Mouse (Mus musculus) layer of hippocampus, adult 9-10 months (tissue): ENCODE results near the gene Atoh8.

Source experiments
- DNase-seq: peaks from one replicate; pipeline ENCODE4 v3.0.0; 2022; ENCODE audit warnings: low spot score

The Atoh8 gene

DNA sequence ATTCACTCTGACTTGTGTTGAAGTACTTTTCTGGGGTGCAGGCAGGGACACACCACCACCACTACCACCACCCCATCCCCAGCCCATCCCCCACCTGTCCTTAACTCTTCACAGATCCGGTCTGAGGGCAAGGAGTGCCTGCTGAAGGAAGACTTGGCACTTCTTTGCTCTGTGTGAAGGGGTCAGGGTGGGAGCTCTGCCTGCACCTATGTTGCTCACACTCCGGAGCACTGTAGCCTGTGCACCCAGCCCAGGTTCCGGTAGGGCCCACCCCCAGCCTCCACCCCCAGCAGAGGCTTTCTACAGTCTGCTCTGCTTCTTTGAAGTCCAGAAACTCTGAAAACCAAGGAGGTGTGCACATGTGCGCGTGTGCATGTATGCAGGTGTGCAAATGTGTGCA is 44.8 kb downstream of the Atoh8 start:
- DNase-seq: no peak

DNA sequence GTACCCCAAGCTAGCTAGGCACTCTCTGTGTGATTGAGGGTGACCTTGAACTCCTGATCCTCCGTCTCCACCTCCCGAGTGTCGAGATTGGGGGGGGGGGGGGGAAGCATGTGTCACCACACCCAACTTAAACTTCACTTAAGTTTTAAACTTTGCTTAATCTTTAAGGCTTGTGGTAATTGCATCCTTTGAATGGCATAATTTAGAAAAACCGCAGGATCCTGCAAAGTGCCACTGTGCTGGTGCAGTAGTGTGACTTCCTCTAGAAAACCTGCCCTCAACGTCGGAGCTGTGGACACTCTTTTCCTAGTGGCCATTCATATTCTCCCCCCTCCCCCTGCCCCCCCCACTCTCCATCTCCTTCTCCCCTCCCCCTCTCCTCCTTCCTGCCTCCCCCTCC is 45.3 kb downstream of the Atoh8 start:
- DNase-seq: no peak

DNA sequence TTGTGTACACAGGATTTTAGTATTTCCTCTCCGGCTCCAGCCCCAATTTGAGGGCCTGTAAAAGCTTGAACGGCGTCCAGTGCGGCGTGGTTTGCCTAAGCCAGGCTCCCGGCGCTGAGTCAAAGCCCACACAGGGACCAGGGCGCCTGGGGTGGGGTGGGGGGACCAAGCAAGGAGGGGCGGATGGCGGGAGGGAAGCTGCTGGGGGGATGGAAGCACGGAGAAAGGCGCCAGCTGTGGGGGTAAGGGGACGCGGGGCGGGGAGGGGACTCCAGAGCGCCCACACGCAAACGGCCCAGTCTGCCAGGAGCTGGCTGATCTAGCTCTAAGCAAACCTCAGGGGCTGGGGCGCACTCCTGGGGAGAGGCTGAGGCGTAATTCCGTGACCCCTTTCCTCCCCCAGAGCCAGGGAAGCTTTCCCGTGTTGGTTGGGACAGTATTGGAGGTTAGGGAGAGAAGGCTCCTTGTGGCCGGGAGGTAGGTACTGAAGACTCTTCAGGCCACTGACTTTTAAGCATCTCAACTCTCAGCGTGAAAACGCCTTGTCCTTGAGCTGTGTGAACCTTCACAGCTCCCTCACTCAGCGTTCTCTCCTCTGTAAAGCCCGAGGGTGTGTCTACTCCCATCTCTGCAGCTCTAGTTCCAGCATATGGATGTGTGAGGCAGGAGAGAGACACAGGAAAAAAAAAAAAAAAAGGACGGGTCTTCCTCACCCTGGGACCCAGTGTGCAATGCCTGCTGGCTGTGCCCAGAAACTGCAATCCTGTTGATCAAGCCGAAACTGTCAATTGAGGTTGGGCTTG is 46.1 kb downstream of the Atoh8 start:
- DNase-seq: no peak

DNA sequence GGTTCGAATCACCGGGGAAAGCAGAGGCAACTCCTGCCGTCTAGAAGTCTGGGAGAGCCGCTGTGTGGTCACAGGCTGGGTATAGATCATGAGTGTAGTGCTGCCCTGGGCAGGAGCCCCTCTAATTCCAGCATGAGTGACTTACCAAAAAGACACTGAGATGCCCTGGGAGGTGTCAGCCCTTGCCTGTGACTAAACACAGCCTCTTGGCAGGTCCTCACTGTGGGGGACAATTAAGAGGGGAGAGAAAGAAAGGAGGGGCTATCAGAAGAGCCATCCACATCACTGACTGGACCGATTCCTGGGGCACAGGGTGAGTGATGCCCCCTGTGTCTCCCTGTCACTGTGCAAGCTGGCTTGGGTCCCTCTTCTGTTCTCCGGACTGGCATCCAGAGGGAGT is 48.6 kb downstream of the Atoh8 start:
- DNase-seq: no peak

DNA sequence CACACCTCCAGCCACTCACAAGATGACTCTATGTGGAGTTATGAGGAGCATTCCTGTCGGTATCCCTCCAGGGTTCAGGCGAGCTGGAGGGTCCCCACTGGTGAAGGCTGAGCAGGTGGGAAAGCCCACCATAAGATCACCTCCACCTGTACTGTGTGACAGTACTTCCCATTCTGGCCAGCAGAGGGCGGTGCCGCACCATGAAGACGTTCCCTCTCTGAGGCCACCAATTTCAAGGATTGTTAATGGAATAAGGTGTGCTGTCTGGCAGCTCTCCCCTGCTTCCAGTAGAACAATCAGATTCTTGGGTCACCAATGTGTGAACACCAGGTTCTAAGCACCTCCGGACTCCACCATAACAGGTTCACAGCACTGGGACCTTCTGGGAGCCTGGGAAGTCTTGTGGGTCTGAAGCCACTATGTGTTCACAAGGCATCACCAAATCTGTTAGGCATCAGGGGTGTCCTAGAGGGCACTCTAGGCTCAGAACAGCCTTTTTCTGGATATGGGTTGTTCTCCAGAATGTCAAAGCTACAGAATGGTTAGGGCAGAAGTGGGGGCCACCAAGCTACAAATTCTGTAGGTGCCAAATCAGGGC is 49.4 kb downstream of the Atoh8 start:
- DNase-seq: peak; percentile 71

DNA sequence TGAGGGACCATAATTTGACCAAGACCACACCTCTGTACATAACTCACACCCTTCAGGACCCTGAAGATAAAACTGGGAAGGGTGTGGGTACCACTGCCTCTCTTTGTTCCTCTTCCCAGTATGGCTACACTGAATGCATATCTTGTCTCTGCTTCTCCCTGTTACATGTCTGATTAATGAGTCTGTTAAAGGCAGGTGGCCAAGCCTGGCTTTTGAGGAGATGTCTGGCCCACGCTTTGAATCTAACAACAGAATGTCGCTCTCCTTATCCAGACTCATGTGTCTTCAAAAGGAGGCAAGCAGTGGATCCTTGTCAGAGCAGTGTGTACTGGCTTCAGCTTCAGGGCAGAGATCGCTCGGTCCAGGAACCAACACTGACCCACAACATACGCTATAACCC is 50.8 kb downstream of the Atoh8 start:
- DNase-seq: no peak

DNA sequence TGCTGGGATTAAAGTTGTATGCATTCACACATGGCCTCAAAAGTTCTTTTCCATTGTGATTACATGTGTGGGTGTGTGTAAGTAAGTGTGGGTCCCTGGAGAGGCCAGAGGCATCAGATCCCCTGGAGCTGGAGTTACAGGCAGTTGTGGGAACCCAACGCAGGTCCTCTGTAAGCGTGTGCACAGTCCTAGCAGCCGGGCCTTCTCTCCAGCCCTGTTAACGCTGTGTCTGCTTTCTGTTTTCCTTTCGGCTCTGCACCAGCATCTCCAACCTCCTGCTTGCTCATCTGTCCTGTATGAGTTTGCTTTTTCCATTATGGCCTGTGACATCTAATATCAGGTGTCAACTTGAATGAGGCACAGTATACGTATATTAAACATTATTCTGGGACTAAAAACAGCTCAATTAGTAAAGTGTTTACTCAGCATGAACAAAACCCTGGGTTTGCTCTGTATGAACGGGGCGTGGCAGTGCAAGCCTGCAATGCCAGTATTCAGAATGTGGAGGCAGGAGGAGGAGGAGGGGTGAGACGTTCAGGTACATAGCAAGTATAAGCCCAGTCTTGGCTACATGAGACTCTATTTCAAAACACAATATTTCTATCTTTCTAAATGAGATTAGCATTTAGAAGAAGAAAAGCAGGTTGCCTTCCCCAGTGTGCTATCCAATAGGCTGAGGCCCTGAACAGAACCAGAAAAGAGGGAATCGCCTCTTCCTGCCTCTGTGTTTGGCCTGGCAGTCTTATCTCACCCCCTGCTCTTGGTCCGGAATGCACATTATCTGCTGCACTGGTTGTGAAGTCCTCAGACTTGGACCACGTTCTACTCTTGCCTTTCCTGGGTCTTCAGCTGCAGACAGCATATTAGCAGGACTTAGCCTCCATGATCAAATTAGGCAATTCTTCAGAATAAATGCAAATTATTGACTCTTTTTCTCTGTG is 55.5 kb downstream of the Atoh8 start:
- DNase-seq: no peak

DNA sequence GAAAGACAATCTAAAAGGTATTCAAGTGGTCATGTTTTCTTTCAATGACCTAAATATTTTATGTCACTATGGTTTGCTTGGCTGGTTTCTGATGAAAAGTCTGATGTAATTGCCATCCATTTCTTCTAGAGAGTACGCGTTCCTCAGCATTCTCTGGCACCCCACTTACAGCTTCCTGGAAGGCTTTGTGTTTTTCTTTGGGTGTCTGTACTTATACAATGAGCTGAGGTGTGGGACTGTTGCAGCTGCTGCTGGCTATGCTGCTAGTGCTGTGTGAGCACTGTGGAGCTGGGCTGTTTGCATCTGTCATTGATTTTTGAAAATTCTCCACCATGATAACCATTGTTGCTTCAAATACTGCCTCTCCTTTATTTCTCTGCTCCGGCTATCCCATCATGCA is 56.4 kb downstream of the Atoh8 start:
- no peak for DNase-seq

DNA sequence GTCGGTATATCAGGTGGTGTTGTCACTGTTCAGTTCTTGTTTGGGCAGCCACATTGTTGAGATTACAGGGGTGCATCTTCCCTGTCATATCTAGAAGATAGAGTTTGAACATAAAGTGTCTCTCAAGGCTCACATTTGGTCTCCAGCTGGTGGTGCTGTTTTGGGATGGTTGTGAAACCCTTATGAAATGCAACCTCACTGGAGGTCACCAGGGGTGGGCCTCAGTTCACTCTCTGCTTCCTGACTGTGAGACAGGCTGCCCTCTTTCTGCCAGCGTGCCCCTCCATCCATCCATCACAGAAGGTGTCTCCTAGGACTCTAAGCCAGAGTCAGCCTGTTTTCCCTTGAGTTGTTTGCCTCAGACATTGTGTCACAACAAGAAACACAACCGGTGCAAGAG is 58.0 kb downstream of the Atoh8 start:
- DNase-seq: no peak

DNA sequence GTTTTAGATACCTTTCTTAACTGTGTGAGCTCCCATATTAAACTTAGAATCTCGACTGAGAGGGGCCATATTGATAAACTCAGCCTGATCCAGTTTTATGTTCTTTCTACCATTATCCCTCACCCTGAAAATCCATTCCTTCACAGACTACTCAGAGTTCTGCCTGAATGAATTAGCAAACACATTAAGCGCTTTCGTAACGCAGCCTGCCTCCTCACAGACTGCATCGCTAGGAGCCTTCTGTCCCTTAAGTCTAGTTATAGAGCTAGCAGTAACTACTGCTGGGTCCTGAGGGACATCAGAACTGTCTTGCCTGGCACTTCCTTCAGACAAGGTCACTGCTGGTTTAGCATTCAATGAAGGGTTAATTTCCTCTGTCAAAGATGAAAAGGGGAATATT is 59.4 kb downstream of the Atoh8 start:
- DNase-seq: no peak

DNA sequence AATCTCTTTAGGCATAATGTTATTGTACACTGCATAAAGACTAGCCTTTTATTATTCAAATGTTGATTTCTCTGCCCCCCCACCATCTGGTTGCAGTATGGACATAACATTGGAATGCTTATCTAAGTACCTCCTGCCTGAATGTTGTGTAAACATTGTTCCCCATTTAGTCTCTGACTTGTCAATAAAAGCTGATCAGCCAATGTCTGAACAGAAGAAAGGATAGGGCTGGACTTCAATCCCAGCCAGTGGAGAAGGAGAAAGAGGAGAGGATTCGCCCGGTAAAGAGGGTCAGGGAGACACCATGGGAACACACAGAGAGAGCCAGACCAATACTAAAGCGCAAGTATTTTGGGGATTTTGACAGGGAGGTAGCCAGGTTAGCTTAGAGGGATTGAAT is 60.0 kb downstream of the Atoh8 start:
- no peak for DNase-seq

DNA sequence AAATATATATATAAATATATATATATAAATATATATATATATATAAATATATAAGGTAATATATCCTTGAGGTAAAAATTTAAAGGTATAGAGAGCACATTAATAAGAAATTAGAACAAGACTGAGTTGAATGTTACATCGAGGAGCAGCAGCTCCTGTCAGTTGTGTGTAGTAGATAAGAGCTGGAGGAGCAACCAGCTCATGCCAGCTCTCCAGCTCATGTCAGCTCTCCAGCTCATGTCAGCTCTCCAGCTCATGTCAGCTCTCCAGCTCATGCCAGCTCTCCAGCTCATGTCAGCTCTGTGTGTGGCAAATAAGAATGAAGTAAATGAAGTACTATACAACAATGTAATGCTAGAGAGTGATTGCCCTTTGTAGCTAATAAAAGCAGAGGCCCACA is 62.0 kb downstream of the Atoh8 start:
- DNase-seq: no peak

DNA sequence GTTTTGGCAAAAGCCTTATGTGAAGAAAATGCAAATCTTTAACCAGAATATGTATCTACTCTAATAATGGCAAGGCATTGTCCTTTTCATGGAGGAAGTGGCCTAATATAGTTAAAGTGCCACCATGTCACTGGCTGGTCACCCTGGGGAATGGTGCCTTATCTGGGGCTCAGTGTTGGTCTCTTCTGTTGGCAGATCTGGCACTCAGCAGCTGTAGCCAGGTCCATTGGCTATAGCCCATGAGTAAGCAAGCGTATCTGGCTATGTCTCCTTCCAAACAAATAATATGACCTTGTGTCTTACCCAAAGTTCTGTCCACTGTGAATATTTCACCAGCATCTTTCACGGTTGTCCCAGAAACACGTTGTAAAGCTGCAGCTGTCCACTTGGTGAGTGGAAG is 64.0 kb downstream of the Atoh8 start:
- DNase-seq: no peak

DNA sequence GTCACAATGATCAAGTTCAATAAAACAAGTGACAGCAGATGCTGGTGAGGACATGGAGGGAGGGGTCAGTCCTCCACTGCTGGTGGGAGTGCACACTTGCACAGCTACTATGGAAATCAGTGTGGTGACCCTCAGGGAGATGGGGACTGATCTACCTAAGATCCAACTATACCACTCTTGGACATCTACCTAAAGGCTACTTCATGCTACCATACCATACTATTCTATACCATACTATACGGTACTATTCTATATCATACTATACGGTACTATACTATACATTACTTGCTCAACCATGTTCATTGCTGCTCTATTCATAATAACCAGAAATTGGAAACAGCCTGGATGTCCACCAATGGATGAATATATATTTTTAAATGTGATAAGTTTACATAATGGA is 69.5 kb downstream of the Atoh8 start:
- no peak for DNase-seq

DNA sequence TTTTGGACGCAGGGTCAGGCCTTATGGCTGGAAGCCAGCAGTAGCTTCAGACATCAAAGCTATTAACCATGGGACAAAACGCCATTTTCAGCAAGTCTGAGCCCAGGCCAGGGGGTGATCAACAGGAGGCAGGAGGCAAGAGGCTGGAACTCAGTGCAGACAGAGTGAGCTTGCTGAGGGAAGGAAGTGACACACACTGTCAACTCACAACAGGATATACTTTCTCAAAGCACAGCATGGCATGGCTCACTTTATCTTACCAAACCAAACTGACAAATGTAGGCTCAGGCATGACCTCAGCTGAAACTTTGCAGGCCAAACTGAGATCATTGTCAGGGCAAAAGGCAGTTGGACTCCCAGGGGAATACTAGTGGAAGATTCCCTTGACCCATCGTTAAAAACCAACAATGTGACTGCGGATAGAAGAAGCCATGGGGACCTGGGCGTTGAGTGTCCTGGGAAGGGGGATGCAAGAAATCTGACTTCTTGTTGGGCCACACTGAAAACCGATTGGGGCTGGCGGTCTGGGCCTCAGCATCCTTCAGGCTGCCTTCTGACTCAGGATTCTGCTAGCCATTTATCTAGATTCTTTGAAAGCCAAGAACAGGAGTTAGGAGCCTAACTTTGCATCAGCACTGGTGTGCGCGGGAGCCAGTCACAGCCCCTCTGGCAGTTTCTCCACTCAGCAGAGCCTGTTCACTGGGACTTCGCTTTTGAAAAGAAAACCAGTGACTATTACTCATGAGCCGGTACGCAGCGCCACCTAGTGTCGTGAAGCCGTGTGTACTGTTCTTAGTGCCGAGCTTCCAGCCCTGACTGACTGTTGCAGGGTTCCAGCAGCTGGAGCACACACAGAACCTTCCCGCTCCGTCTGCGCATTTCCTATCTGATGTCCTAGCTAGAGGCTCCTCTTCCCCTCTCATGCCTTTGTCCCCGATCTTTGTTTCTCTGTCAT is 70.8 kb downstream of the Atoh8 start:
- DNase-seq: peak; percentile 85

DNA sequence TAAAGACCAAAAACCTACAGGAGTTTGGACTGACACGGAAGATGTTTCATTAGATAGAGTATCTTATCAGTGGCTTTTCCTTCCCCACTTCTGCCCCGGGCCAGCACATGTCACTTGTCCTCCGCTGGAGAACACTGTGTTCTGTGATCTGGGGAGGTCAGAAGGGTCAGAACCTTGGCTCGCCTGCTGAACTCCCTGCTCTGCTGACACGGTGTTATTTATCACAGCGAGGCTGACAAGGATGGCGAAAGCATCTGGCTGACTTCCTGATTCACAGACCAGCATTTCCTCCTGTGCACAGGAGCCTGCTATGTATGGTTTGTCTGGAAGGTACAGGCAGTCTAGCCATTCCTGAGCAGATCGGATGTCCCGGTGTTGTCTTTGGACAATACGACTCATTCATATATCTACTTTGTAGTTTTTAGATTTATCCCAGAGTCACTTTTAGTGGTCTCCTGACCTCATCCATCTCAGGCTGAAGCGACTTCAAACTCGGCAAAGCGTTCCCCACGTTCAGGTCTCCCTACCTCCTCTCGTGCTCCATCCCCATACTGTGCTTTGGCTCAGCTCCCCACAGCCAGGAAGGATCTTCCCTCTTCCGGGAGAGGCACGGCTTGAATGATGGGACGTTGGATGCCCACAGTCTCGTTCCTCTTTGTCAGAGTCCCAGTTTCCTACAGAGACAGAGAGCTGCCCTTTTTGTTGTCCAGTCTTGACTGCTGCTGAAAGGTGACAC is 73.1 kb downstream of the Atoh8 start:
- no peak for DNase-seq

DNA sequence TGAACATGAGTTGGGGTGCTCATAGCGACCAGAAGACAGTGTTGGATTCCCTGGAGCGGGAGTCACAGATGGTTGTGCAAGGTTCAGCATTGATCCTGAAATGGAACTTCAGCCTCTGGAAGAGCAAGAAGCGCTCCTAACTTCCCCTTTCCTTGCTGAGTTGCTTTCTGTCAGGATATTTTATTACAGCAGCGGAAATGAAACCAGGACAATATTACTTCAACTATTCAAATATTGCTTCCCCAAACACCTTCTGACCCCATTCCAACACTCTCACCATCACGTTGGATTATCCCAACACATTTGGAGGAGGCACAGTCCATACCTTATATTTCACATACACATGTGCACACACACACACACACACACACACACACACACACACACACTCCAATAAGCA is 73.6 kb downstream of the Atoh8 start:
- no peak for DNase-seq

DNA sequence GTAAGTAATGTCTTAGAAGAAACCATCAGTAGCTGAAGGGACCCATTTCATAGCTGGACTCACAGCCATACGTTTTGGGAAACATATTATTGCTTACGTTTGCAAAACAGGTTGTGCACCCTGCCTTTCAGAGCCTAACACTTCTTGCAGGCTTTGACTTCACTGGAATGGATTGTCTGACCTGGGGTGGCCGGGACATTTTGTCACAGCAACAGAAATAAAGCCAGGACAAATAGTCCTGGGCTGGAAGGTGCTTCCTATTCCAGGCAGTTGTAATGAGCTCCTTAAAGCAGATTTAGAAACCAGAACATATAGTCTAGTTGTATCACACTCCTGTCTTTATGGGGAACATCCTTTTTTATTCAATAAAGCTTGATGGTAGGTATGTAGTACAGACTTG is 74.4 kb downstream of the Atoh8 start:
- no peak for DNase-seq

DNA sequence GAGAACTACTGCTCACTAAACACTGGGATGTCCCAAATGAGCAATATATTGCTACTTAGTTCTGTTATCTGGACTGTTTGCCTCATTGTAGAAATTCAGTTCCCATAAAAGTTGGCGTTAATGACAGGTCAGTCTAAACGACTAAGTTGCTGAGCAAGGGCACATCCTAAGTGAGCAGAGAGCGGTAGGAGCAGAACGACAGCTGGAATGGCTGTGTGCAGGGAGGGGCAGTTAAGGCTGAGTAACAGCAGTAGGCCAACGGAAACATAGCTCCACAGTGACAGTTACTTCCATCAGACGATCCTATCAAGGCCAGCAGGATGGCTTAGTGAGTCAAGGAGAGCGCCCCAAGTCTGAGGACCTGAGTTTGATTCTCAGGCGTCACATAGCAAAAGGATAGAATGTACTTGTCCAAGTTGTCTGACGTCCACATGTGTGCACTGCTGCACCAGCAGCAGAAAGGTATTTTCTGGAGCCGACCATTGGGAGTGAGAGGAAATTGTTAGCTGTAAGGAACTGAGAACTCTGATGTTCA is 75.4 kb downstream of the Atoh8 start:
- no peak for DNase-seq

DNA sequence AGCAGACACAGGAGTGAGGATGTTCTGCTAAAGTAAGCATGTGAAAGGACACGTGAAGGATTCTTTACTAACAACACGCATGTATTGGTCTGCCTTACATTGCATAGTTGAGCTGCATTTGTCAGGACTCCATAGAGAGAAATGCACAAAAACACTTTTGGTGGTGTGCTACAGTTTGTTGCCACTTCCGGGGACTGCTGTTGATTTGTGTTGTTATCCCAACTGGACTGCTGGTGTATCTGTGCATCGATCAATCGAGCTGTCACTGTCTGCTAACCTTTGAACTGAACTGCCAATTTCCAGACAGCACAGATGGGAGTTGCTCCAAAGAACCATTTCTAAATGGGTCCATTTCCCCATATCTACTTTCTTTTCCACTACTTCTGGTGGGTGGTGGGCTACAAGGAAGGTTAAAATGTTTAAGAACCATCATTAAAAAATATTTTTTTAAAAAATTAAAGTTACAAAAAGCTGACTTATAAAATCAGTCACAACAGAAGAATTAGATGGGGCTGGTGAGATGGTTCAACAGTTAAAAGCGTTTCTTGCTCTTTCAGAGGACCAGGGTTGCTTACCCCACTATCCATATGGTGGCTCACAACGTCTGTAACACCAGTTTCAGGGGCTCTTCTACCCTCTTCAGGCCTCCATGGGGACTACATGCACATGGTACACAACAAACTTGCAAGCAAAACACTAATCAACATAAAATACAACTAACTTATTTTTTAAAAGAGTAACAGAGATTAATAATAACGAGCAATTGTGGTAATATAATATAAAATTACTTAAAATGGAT is 76.2 kb downstream of the Atoh8 start:
- DNase-seq: no peak
